Mouse (Mus musculus) liver, embryonic 14.5 days (tissue): ENCODE results near the gene Lrig3. TPM values are rescaled to one million over a fixed set of nuclear protein-coding genes. Genes with fewer than 3 reads are reported as not detected.

Experiments used
- ATAC-seq: fragments of 200-750 bp; cut with Nextera tagmentation; 2 replicates; pipeline ENCODE4 v1.8.0; 2017; ENCODE audit warnings: moderate number of reproducible peaks, mild to moderate bottlenecking, moderate library complexity; ENCODE audit not compliant: insufficient read depth
- DNase-seq, 3 experiments: peaks; one replicate each; pipeline ENCODE4 v3.0.0-alpha.2; 2012 to 2013; ENCODE audit warnings: low read depth in 3 of 3, low spot score in 3 of 3
- H3K27ac ChIP-seq: fragments of 300-500 bp; sonication (generic); 2 replicates; pipeline ENCODE4 v1.5.1; 2014; ENCODE audit warnings: moderate library complexity, mild to moderate bottlenecking, control low read depth, inconsistent platforms
- H3K27me3 ChIP-seq: fragments of 300-500 bp; sonication (generic); 2 replicates; pipeline ENCODE4 v1.6.1; 2014; ENCODE audit warnings: mild to moderate bottlenecking, low read length, moderate library complexity; ENCODE audit not compliant: control insufficient read depth, insufficient read depth
- H3K36me3 ChIP-seq: fragments of 300-500 bp; sonication (generic); replicated peaks from 2 replicates; pipeline ENCODE4 v1.6.1; 2014; ENCODE audit warnings: low read depth; ENCODE audit not compliant: control insufficient read depth, insufficient read depth
- H3K4me1 ChIP-seq, 2 experiments: fragments of 200-500 bp in 1 of 2; fragments of 300-500 bp in 1 of 2; sonication (generic) in 1 of 2; replicated peaks; 2 replicates each; pipeline ENCODE4 v1.6.1; 2012 to 2014; ENCODE audit warnings: antibody characterized with exemption in 1 of 2, inconsistent platforms in 1 of 2, low read length in 1 of 2; ENCODE audit not compliant: control insufficient read depth in 2 of 2, insufficient read depth in 2 of 2
- H3K4me2 ChIP-seq: fragments of 300-500 bp; sonication (generic); 2 replicates; pipeline ENCODE4 v1.6.1; 2014; ENCODE audit warnings: low read depth, mild to moderate bottlenecking, control low read depth, moderate library complexity
- H3K4me3 ChIP-seq, 2 experiments: fragments of 200-500 bp in 1 of 2; fragments of 300-500 bp in 1 of 2; sonication (generic) in 1 of 2; 2 replicates each; pipeline ENCODE4 v1.5.1; 2012 to 2014; ENCODE audit warnings: low read depth in 2 of 2, low read length in 2 of 2, mild to moderate bottlenecking in 2 of 2, control low read depth in 1 of 2, inconsistent platforms in 1 of 2, moderate library complexity in 1 of 2; ENCODE audit not compliant: insufficient read depth in 1 of 2
- H3K9ac ChIP-seq: fragments of 300-500 bp; sonication (generic); replicated peaks from 2 replicates; pipeline ENCODE4 v1.6.1; 2014; ENCODE audit warnings: mild to moderate bottlenecking, control low read depth, moderate library complexity
- H3K9me3 ChIP-seq: fragments of 300-500 bp; sonication (generic); 2 replicates; pipeline ENCODE4 v1.6.1; 2016; ENCODE audit warnings: low read length, mixed read lengths; ENCODE audit not compliant: control insufficient read depth
- CTCF ChIP-seq: IDR thresholded peaks from 2 replicates; pipeline ENCODE4 v1.5.1; 2016; ENCODE audit warnings: antibody characterized with exemption, low read depth, control low read depth
- EP300 ChIP-seq: IDR thresholded peaks from 2 replicates; pipeline ENCODE4 v1.6.1; 2016; ENCODE audit warnings: antibody characterized with exemption, low read depth
- WGBS: fragments of 180-500 bp; shearing (Covaris S2); extraction: QIAGEN DNeasy Blood & Tissue Kit; methylation state at CpG from one replicate; pipeline ENCODE4 v1.1.7; 2014; ENCODE audit not compliant: insufficient replicate concordance; 5-methylcytosine and 5-hydroxymethylcytosine counted together
- polyA plus RNA-seq, 2 experiments: library from polyadenylated mRNA; depleted of rRNA in 1 of 2; stranded (reverse) in 1 of 2; unstranded in 1 of 2; fragments of >200 nt; fragmentation: Nextera tagmentation in 1 of 2; extraction: Ambion mirVana in 1 of 2; gene quantifications; 2 replicates each; pipeline versions ENCODE4 v1.2.1 to v1.2.3; 2012 to 2014

The Lrig3 gene
- 0.96 and 1.1 TPM in 2 replicates for polyA plus RNA-seq (2012; rRNA removed)
- 0.71 and 1.00 TPM in 2 replicates for polyA plus RNA-seq (2014; fragmentation: Nextera tagmentation; extraction: Ambion mirVana)

DNA sequence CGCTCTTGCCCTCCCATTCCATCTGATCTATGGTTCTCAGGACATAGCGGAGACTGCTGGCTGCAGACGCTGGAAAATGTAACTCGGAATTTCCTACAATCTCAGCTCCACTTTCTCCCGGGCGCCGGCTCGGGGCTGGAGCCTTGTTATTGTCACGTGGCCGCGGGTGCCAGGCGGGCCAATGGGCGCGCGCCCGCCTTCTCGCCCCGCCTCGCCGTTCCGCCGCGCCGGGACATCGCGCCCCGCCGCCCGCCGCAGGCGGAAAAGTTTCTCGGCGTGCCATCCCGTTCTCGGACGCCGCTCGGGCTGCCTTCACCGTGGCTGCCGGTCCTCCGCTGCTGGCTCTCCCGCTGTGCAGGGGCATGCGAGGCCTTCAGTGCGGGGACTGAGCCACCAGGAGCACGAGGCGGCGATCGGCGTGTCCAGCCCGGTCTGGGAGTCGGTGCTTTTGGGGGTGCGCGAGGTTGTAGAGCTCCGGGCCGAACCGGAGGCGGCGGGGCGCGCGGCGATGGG, at the start of gene Lrig3:
Gene Lrig3, plus strand, starts transcription at position 201 of the 513 bp plus-strand sequence.
- ATAC-seq (peak; percentile 70; the same call in 1 of the 2 replicates), DNase-seq (peak in 2 of 3 experiments; percentile 6 to 20)
- peak within 1 kb of the TSS; percentile 61 for H3K4me2 ChIP-seq
- no peaks in the 10 kb centered on the region for H3K36me3 ChIP-seq
- peaks cover 20% of the 10 kb centered on the region for H3K27me3 ChIP-seq
- H3K27ac ChIP-seq: no peak within 1 kb of the TSS
- under 1% methylated on average over 58 of the region's 62 CpGs for WGBS
- H3K4me1 ChIP-seq: no peaks in the 10 kb centered on the region; a peak in 1 of 4 replicates
- peak within 1 kb of the TSS; percentile 56 to 57 for H3K4me3 ChIP-seq
- no peaks in the 10 kb centered on the region for H3K9me3 ChIP-seq
- H3K9ac ChIP-seq: peak within 1 kb of the TSS; percentile 27; the same call in 1 of the 2 replicates
- TF ChIP-seq EP300 (no peak), CTCF (no peak)

DNA sequence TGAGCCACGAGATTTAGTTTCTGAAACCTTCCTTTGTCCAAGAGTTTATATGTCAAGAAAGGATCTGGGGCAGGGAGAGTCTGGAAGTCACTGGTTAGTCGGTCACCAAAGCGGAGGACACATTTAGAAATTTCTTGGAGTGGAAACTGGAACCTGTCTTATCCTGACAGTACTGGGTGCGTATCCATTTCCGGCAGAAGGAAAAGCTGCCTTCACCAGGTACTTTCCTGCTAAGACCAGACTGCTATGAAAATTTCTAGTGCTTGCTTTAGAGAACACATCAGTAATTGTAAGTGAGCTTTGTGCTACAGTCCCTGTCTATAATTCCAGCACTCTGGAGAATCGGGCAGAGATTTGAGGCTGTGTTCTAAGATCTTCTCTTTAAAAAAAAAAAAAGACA, 49.2 kb upstream of the Lrig3 start:
- Histone ChIP-seq H3K36me3 (no peaks in the 10 kb centered on the region), H3K4me1 (no peaks in the 10 kb centered on the region), H3K27ac (no peak overlapping the region), H3K27me3 (no peaks in the 10 kb centered on the region), H3K9me3 (no peaks in the 10 kb centered on the region), H3K9ac (no peak overlapping the region), H3K4me2 (no peak overlapping the region), H3K4me3 (no peak overlapping the region)
- TF ChIP-seq EP300 (no peak), CTCF (no peak)
- DNase-seq: no peak
- 53% methylated on average over 6 of the region's 6 CpGs for WGBS
- ATAC-seq: no peak

DNA sequence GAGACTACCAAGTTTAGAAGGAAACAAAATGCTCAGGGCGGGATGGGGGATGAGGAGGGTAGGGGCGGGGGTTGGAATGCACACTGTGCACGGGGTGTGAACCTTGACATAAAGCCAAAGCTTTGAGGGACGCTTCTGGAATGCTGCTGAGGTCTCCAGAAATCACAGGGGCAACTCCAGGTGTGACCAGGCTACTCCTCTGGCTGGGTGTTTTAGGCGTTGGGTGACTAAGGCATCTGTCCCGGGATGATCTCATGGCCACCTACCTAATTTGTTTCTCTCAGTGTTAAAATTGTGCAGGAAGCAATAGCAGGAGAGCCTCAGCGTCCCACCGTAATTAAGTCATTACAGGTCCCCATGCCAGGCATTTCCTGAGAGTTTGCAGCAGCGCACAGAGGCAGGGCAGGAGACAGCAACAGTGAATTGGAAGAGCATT, 48.5 kb upstream of the Lrig3 start:
- no peak overlapping the region for H3K4me2 ChIP-seq
- TF ChIP-seq CTCF (no peak), EP300 (no peak)
- no peaks in the 10 kb centered on the region for H3K36me3 ChIP-seq
- H3K9ac ChIP-seq: no peak overlapping the region
- no peak overlapping the region for H3K4me3 ChIP-seq
- WGBS: 9% methylated on average over 9 of the region's 9 CpGs
- no peaks in the 10 kb centered on the region for H3K4me1 ChIP-seq
- H3K27me3 ChIP-seq: no peaks in the 10 kb centered on the region
- H3K27ac ChIP-seq: no peak overlapping the region
- ATAC-seq (no peak), DNase-seq (no peak)
- no peaks in the 10 kb centered on the region for H3K9me3 ChIP-seq

DNA sequence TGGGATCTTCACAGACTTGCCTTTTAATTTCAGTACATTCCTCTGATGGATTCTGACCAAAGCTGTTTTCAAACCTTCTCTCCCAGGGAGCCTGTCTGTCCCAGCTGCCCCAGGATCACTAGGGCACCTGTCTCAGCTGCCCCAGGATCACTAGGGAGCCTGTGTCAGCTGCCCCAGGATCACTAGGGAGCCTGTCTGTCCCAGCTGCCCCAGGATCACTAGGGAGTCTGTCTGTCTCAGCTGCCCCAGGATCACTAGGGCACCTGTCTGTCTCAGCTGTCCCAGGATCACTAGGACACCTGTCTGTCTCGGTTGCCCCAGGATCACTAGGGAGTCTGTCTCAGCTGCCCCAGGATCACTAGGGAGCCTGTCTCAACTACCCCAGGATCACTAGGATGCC, 47.0 kb upstream of the Lrig3 start:
- no peak for DNase-seq
- H3K9me3 ChIP-seq: no peaks in the 10 kb centered on the region
- 65% methylated on average over 1 of the region's 1 CpGs for WGBS
- no peak overlapping the region for H3K9ac ChIP-seq
- no peak for ATAC-seq
- no peaks in the 10 kb centered on the region for H3K36me3 ChIP-seq
- no peaks in the 10 kb centered on the region for H3K4me1 ChIP-seq
- H3K27me3 ChIP-seq: no peaks in the 10 kb centered on the region
- H3K4me3 ChIP-seq: no peak overlapping the region
- H3K4me2 ChIP-seq: no peak overlapping the region
- TF ChIP-seq CTCF (no peak), EP300 (no peak)
- no peak overlapping the region for H3K27ac ChIP-seq

DNA sequence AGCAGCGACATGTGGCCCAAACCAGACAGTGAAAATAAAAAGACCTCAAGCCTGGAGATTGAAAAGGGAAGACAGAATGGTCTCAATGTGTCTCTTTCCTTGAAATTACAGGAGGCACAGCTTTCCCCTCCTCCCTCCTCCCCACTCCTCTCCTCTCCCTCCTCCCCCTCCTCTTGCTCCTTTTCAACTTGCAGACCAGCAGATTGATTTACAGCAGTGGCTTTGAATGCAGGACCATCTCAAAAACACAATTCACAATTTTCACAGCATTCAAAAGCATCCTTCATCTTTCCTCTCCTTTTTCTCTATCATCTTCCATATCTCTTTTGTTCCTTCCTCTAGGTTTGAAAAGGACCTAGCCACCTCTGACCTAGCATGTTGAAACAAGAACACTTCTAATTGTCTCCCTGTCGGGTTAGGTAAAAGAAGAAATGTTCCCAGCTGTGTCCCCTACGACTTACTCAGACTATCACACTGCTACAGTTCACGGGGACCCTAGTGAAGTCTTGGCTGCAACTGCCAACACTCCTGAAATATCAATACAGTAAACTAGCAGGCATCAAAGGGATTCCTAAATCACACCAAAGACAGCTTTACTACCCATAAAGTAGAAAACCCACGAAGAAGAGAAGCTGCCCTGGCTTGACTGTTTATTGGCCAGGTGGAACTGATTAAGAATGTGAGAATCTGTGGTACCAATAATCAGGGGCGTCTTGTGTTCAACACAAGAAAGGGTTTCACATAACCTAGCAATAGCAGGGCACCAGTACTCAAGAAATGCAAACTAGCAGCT, 44.1 kb upstream of the Lrig3 start:
- no peak for DNase-seq
- 27% methylated on average over 6 of the region's 6 CpGs for WGBS
- TF ChIP-seq CTCF (no peak), EP300 (no peak)
- Histone ChIP-seq H3K9ac (no peak overlapping the region), H3K4me2 (no peak overlapping the region), H3K27ac (no peak overlapping the region), H3K9me3 (no peaks in the 10 kb centered on the region), H3K4me1 (no peaks in the 10 kb centered on the region), H3K4me3 (no peak overlapping the region), H3K27me3 (no peaks in the 10 kb centered on the region), H3K36me3 (no peaks in the 10 kb centered on the region)
- ATAC-seq: no peak
